Mouse (Mus musculus): ENCODE measurements at regions not wholly inside any gene's neighbourhood (a gene's known extent, or its start where the extent isn't known, plus 50 kb on each side); places are given as distances from the start of the nearest gene placed in this dataset.

GRCm38 (mm10) chr1:3900354-3900753, 907.3 kb upstream of the Gm37988 start:
- peak; percentile 11 for DNase-seq (ENCODE audit: low spot score)

- DNase-seq (ENCODE audit: low spot score) = no peak
Observed at GRCm38 (mm10) chr1:3903432-3903831, 904.3 kb upstream of the Gm37988 start.

- no peak for DNase-seq (ENCODE audit: low spot score)
Observed at GRCm38 (mm10) chr1:3912499-3912898, 895.2 kb upstream of the Gm37988 start.

GRCm38 (mm10) chr1:3913631-3914030, 894.1 kb upstream of the Gm37988 start:
- DNase-seq (ENCODE audit: low spot score) = no peak
